Mouse (Mus musculus) ES-E14 (cell line): ENCODE results near the gene Sgsm3. TPM values are rescaled to one million over a fixed set of nuclear protein-coding genes. Genes with fewer than 3 reads are reported as not detected.

Experiments used
- DNase-seq: peaks from one replicate; pipeline ENCODE4 v3.0.0-alpha.2; 2013; ENCODE audit warnings: low read depth, low spot score
- H3K27ac ChIP-seq: 2 replicates; pipeline ENCODE4 v1.5.1; 2012; ENCODE audit warnings: low read depth, mild to moderate bottlenecking, low read length, moderate library complexity, mixed read lengths; ENCODE audit not compliant: poor library complexity, insufficient read depth, severe bottlenecking
- H3K36me3 ChIP-seq: 2 replicates; pipeline ENCODE4 v1.6.1; 2012; ENCODE audit warnings: mild to moderate bottlenecking, low read length, moderate library complexity, mixed read lengths; ENCODE audit not compliant: control insufficient read depth, poor library complexity, insufficient read depth, severe bottlenecking
- H3K4me1 ChIP-seq, 2 experiments: fragments of 150-350 bp in 1 of 2; sonication (generic) in 1 of 2; 2 replicates each; pipeline ENCODE4 v1.6.1; 2012; ENCODE audit warnings: low read length in 2 of 2, mild to moderate bottlenecking in 1 of 2, mixed read lengths in 1 of 2; ENCODE audit not compliant: control insufficient read depth in 2 of 2, insufficient read depth in 2 of 2, poor library complexity in 1 of 2
- H3K4me3 ChIP-seq, 2 experiments: fragments of 150-350 bp in 1 of 2; sonication (generic) in 1 of 2; 2 replicates each; pipeline ENCODE4 v1.5.1; 2012; ENCODE audit warnings: low read length in 2 of 2, low read depth in 1 of 2, mild to moderate bottlenecking in 1 of 2, mixed read lengths in 1 of 2; ENCODE audit not compliant: insufficient read depth in 1 of 2, poor library complexity in 1 of 2, severe bottlenecking in 1 of 2
- H3K9ac ChIP-seq: 2 replicates; pipeline ENCODE4 v1.6.1; 2012; ENCODE audit warnings: low read depth, mild to moderate bottlenecking, low read length, mixed read lengths; ENCODE audit not compliant: poor library complexity, insufficient read depth, severe bottlenecking
- H3K9me3 ChIP-seq: fragments of 150-350 bp; sonication (generic); 2 replicates; pipeline ENCODE4 v1.6.1; 2012; ENCODE audit warnings: low read depth, mild to moderate bottlenecking, low read length; ENCODE audit not compliant: control insufficient read depth, insufficient read depth
- CHD2 ChIP-seq: IDR thresholded peaks from 2 replicates; pipeline ENCODE4 v1.6.1; 2014; ENCODE audit warnings: mild to moderate bottlenecking, low read depth, low read length, inconsistent platforms
- HCFC1 ChIP-seq: IDR thresholded peaks from 2 replicates; pipeline ENCODE4 v1.6.1; 2012; ENCODE audit warnings: low read length, inconsistent platforms, borderline replicate concordance; ENCODE audit not compliant: insufficient read depth
- MAFK ChIP-seq: IDR thresholded peaks from 2 replicates; pipeline ENCODE4 v1.6.1; 2014; ENCODE audit warnings: mild to moderate bottlenecking, low read depth, low read length, inconsistent platforms; ENCODE audit not compliant: insufficient read depth
- ZC3H11A ChIP-seq: IDR thresholded peaks from 2 replicates; pipeline ENCODE4 v1.6.1; 2012; ENCODE audit warnings: low read depth, mild to moderate bottlenecking, inconsistent platforms, low read length, borderline replicate concordance
- ZNF384 ChIP-seq: IDR thresholded peaks from 2 replicates; pipeline ENCODE4 v1.6.1; 2012; ENCODE audit warnings: low read depth, low read length, inconsistent platforms
- in situ Hi-C, 2 experiments: fragments of 600-800 bp; cut with MboI; formaldehyde crosslinking; loops; one replicate each; pipeline ENCODE4 v1.15.1; 2025; ENCODE audit warnings: low sequenced_read_pairs in 2 of 2, inconsistent platforms in 1 of 2; ENCODE audit not compliant: unreplicated experiment in 2 of 2
- total RNA-seq: library from RNA; depleted of rRNA; stranded (reverse); fragments of 300-350 nt; gene quantifications from 2 replicates; pipeline ENCODE4 v1.2.3, GENCODE M21; 2012

The Sgsm3 gene
- total RNA-seq, 1 experiment: 51.6 TPM

- H3K27ac ChIP-seq: no peak overlapping the region
- H3K4me1 ChIP-seq: peaks cover 0 to 6% of the 10 kb centered on the region in 2 experiments; a peak in 2 of 4 replicates
- no peak for TF ChIP-seq CHD2
- TF ChIP-seq ZNF384: no peak
- no peak for TF ChIP-seq HCFC1
- no peak for TF ChIP-seq MAFK
- no peak for TF ChIP-seq ZC3H11A
- H3K4me3 ChIP-seq: peak overlapping the region; percentile 81 to 90
- no peaks in the 10 kb centered on the region for H3K9me3 ChIP-seq
- H3K9ac ChIP-seq: peak overlapping the region; percentile 64
- H3K36me3 ChIP-seq: peaks cover 24% of the 10 kb centered on the region
- in situ Hi-C loops: no loop called here
- DNase-seq: no peak
These were observed 28.1 kb upstream of the Sgsm3 start for GRCm38 (mm10) chr15:80949431-80949830.

- peak overlapping the region; percentile 64; the same call in 1 of the 2 replicates for H3K9ac ChIP-seq
- peak overlapping the region; percentile 81 to 90; a peak in 3 of 4 replicates for H3K4me3 ChIP-seq
- in situ Hi-C loops: no loop called here
- TF ChIP-seq MAFK: no peak
- no peak for TF ChIP-seq ZC3H11A
- TF ChIP-seq HCFC1: no peak
- no peak for TF ChIP-seq CHD2
- peaks cover 0 to 4% of the 10 kb centered on the region in 2 experiments; a peak in 2 of 4 replicates for H3K4me1 ChIP-seq
- no peak for DNase-seq
- no peak overlapping the region for H3K27ac ChIP-seq
- peaks cover 29% of the 10 kb centered on the region for H3K36me3 ChIP-seq
- H3K9me3 ChIP-seq: no peaks in the 10 kb centered on the region
These were observed 27.5 kb upstream of the Sgsm3 start for GRCm38 (mm10) chr15:80950055-80950454.

- H3K4me3 ChIP-seq: no peak overlapping the region
- no peaks in the 10 kb centered on the region for H3K9me3 ChIP-seq
- in situ Hi-C loops: no loop called here
- peaks cover 0 to 4% of the 10 kb centered on the region in 2 experiments; a peak in 2 of 4 replicates for H3K4me1 ChIP-seq
- DNase-seq: no peak
- no peak overlapping the region for H3K9ac ChIP-seq
- H3K36me3 ChIP-seq: peaks cover 47% of the 10 kb centered on the region
- H3K27ac ChIP-seq: no peak overlapping the region
- TF ChIP-seq ZNF384: no peak
- no peak for TF ChIP-seq ZC3H11A
- TF ChIP-seq CHD2: no peak
- TF ChIP-seq HCFC1: no peak
- TF ChIP-seq MAFK: no peak
These were observed 23.6 kb upstream of the Sgsm3 start for GRCm38 (mm10) chr15:80953971-80954370.

- no peaks in the 10 kb centered on the region for H3K9me3 ChIP-seq
- H3K4me1 ChIP-seq: peaks cover 0 to 4% of the 10 kb centered on the region in 2 experiments; a peak in 2 of 4 replicates
- in situ Hi-C loops: no loop called here
- H3K4me3 ChIP-seq: no peak overlapping the region
- H3K36me3 ChIP-seq: peaks cover 52% of the 10 kb centered on the region
- DNase-seq: no peak
- TF ChIP-seq HCFC1 (no peak), ZC3H11A (no peak), MAFK (no peak), CHD2 (no peak), ZNF384 (no peak)
- H3K27ac ChIP-seq: no peak overlapping the region
- no peak overlapping the region for H3K9ac ChIP-seq
These were observed 22.7 kb upstream of the Sgsm3 start for GRCm38 (mm10) chr15:80954861-80955260.

- Histone ChIP-seq H3K4me1 (peaks cover 0 to 4% of the 10 kb centered on the region in 2 experiments; a peak in 1 of 4 replicates), H3K4me3 (no peak overlapping the region), H3K36me3 (peaks cover 61% of the 10 kb centered on the region), H3K9ac (no peak overlapping the region), H3K27ac (no peak overlapping the region), H3K9me3 (no peaks in the 10 kb centered on the region)
- DNase-seq: no peak
- TF ChIP-seq MAFK (no peak), HCFC1 (no peak), CHD2 (no peak), ZC3H11A (no peak), ZNF384 (no peak)
- in situ Hi-C loops: no loop called here
These were observed 21.6 kb upstream of the Sgsm3 start for GRCm38 (mm10) chr15:80955836-80956438.
